Mouse (Mus musculus) kidney, postnatal 4 days (tissue): Measurements from ENCODE around the gene Usp29.
"Not testable (repeated sequence)": the region's sequence is repeated elsewhere in the genome, so short reads cannot be mapped to it uniquely, and the experiment has no call there.

ENCODE experiments used
- DNase-seq, 2 experiments: peaks; one replicate each; pipeline ENCODE4 v3.0.0; 2021; ENCODE audit warnings: mixed read lengths in 2 of 2

Usp29 gene

DNA sequence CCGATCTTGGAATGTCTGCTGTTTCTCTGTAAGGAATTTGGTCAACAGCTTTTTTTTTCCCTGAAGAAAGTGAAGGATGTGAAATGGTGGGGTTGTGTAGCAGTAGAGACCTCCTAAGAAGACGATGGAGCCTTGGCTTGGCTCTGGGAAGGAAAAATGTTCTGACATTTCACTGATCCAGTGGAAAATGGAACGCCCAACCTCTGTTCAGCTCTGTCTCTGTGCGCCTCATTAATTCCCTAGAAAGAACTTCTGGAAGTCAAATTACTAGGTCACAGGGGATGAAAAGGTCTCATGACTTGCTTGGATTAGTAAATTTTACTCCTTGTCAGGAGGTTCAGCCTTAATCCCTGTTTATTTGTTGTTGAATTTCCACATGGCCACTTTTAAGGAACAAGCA, 92.3 kb downstream of the Usp29 start:
- DNase-seq: peak in 1 of 2 experiments; percentile 30

DNA sequence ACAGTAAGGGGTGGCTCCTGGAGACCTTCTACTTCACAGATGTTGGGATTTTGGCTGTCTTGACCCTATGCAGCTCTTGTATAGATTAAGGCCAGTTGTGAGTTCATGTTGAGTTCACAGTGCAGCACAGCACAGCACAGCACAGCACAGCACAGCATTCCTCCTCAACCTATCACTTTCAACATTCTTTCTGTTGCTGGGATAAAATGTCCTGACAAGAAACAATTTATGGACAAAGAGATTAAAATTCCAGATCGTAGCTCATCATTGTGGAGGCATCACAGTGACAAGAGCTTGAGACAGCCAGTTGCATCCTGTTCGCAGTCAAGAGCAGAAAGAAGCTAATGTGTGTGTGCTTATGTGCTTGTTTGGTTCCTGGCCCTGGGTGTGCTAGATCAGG, 93.3 kb downstream of the Usp29 start:
- DNase-seq: no peak

DNA sequence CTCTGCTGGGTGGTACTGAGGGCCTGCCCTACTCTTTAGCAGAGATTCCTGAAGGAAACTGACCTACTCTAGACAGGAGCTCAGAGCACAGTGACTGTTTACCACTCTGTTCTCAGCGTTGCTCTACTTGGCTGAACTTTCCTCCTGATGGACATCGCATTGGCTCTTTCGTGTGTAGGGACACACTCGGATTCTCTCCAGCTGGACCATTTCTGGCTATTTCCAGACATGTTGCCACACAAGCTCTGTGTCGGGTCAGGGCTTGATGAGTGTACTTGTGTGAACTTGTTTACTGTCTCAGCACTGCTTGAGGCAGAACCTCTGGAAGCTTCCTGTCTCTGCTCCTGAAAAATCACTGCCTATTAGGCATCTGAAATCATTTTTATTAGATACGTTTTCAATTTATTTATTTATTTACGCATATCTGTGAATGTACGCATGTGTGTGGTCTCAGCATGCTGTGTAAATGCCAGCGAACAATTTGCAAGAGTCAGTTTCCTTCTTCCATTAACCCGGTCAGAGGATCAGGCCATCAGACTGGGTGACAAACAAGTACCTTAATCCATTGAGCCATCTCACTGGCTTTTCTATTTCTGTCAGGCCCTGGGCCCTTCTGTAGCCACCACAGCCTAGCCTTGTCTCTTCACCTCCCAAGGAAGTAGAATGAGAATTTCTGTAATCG, 95.7 kb downstream of the Usp29 start:
- DNase-seq: peak; percentile 35 to 66

DNA sequence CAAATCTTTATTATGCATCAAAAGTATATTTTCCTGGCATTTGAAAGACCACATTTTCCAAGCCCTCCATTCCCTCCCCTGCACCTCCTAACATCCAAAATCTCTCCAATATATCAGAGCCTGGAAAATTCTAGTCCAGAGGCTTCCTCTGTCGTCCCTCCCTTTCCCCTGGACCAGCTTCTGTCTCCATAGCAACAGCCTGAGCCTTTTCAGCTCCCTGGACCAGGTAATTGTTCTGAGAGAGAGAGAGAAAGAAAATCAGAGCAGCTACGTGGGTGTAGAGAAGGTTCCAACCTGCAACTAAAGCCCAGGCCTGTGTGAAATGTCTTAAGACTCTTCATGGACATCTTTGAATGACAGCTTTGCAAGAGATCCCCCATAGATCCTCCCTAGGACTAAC, 98.8 kb downstream of the Usp29 start:
- DNase-seq: no peak

DNA sequence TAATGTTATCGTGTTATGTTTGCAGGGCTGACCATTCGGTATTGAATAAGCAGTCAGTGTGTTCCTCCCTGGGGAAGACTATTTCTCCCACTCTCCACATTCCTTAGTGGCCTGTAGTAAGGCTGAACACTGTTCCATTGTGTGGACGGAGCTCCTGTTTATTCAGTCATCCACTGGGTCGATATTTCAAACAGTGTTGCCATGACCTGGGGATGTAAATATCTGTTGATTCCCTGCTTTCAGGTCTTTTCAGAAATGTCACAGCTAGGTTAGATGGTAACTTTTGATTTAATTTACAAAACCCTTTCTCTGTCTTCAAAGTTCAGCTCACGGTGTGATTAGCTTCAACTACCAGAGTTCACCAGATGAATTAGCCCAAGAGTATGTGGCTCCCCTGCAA, 104.6 kb downstream of the Usp29 start:
- DNase-seq: no peak

DNA sequence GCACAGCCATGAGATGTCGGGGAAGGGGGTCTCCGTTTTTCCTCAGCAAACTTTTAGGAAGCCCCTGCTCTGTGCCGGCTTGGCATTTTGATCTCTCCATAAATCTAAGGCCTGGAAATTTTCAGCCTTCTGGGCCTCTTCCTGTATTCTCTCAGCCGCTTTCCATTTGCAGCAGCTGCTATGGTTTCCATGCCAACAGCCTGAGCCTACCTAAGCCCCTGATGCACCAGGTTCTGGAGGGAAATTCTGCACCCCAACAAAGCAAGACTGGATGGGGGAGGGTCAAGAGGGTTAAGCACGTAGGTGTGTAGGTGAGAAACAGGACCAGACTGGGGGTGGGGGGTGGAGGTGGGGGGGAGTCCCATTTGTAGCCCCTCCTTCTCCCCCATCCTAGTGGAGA, 105.0 kb downstream of the Usp29 start:
- DNase-seq: no peak

DNA sequence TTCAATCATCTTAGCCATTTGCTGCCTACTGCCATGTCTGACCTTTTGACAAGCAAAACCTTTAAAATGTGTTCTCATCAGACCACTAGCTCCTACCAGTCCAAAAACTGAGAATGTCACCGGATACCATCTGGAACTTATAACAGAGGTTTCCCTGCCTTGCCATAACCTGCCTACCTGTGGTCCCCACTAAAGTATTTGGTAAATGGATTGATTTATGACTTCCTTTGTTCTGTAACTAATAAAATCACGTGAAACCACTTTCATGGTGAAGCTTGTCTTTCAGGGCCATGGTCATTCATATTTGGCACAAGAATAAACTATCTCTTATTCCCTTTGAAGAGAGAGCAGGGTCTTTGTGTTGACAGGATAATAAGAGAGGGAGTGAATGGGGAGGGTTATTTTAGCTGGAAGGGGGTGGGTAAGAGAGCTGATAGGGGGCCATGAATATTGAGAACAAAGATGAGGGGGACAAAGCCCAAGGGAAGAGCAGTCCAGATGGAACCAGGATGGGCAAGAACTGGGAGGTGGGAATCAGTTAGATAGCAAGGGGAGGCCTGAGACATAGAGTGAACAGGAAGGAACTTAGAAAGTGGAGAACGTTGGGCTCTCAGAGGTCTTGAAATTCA, 107.0 kb downstream of the Usp29 start:
- DNase-seq: no peak

DNA sequence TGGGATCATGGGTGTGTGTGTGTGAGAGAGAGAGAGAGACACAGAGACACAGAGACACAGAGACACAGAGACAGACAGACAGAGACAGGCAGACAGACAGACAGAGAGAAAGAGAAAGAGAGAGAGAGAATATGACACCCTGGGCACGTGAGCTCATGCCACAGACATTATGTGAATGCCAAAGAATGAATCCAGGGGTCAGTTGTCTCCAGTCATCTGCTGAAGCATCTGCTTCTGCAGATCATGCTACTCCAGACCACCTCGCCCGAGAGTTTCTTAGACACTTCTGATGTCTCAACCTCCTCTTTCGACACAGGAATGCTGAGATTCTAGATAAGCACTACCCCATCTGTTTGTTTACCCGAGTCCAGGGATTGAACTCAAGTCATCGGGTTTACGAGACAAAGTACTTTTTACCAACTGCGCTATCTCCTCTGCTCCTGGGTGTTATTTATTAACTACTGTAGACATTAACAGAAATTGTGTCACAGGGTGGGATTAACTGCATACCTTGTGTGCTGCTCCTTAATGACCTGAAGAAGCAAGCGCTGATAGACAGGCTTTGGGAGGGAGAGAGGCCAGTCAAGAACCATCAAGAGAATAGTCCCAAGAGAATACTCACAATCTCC, 107.7 kb downstream of the Usp29 start:
- no peak for DNase-seq

DNA sequence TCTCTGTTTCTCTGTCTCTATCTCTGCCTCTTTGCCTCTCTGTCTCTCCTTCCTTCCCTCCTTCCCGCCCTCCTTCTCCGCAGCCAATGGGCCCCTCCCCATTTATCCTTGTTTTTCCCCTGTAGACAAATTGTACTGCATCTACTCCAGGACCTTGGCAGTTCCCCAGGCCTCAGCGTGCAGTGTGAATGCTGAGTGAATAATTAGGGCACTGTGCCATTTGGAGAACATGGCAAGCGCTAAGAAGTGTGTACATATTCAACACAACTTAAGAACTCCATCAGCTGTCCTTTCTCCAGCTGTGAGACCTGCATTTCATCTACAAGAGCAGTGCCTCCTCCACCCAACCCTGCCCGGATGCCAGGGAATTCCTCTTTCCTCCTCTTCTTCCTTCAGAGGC, 110.5 kb downstream of the Usp29 start:
- peak; percentile 19 to 37 for DNase-seq

DNA sequence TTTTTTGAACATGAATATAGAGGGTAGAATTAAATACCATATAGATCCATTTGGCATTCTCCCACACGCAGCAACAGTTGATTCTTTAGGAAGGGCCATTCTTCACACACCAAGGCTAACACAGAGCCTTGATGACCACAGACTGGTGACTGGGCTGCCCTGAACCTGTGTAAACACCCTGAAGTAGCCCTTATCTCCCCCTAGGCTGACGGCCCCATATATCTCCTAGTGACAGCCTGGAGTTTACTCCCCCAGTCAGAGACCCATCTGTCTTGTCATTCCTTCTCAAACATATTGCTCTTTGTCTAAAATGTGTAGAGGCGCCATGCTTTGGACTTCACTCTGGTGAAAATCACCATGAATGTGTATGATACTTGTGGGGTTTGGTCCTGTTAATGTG, 119.1 kb downstream of the Usp29 start:
- DNase-seq: no peak

DNA sequence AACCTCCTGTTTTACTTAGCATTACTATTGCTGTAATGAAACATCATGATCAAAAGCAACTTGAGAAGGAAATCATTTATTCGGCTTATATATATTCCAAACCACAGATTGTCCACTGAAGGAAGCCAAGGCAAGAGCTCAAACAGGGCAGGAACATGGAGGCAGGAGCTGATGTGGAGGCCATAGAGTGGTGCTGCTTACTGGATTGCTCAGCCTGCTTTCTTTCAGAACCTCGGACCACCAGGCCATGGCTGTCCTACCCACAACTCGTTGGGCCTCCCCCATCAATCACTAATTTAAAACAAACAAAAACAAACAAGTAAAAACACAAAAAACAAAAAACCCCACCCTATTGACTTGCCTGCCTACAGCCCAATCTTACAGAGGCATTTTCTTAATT, 119.9 kb downstream of the Usp29 start:
- DNase-seq: no peak

DNA sequence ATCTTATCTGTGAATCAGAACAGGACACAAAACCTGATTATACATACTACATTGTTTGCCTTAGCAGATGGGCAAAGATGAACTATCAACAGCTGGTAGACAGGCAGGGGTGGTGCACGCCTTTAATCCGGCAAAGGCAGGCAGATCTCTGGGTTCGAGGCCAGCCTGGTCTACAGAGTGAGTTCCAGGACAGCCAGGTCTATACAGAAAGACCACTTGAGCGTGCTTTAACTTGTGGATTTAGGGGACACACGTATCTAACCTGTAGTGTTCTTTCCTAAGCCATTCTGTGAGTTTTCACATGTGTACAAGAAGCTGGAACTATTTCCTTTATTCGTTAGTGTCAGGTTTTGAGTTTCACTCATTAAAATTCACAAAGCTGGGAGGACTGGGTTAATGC, 120.9 kb downstream of the Usp29 start:
- no peak for DNase-seq

DNA sequence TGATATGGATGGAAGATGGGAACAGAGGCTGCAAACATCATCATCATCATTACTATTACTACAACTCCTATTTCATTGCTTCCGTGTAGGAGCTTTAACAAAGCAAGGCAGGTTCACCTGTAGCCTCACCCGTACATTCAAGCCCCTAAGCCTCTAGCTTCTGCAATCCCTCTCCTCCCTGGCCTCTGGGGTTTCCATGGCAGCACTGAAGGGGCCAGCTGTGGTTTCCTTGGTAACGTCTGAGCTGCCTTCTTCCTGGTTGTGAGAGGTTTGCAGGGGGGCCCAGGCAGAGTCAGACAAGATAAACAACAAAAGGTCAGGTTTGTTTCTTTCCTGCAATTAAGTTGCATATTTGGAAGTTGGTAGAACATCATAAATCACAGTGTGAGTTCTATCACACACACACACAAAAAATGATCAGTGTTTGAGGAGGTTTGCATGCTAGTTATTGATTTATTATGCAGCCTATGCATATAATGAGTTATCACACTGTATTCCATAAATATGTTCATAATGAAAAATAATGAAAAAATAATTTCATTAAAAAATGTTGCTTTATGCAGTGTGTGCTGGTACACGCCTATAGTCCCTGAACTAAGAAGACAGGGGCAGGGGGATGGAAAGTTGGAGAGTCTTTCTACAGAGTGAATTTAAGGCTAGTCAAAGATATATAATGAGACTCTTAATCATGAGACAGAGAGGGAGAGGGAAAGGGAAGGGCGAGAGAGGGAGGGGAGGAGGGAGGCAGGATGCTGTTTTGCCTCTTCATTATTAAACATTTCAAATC, 121.5 kb downstream of the Usp29 start:
- peak; percentile 52 to 53 for DNase-seq

DNA sequence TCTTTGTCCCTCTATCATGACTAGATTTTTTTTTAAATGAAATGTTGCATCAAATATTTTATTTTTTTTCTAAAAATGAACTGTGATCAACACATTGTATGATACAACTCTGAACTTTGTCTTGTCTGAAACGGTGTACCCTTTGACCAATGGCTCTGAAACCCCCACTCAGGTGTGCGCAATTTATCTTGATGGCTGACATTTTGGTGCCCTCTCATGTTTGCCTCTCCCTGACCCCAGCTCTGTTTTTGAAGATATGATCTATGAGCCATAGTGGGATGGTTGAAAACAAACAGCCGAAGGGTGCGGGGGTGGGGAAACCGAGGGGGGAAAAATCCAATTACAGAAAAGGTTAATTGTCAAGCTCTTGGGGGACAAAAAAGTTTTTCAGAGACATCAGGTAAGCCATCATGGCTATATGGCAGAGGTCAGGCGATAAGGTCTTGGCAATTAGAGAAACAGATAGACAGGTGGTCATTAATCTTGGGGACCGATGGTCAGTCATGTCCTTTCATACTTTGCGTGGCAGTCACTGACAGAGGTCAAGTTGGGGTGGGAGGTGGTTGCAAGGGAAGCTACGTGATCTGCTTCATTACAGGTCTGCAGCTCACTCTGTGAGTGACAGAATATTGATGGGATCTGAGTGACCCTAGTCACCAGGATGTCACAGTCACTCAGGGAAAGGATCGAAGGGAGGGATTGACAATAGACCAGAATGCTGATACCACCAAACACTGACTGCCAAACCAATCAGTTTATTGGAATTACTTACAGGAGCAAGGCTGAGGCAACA, 125.4 kb downstream of the Usp29 start:
- DNase-seq: no peak

DNA sequence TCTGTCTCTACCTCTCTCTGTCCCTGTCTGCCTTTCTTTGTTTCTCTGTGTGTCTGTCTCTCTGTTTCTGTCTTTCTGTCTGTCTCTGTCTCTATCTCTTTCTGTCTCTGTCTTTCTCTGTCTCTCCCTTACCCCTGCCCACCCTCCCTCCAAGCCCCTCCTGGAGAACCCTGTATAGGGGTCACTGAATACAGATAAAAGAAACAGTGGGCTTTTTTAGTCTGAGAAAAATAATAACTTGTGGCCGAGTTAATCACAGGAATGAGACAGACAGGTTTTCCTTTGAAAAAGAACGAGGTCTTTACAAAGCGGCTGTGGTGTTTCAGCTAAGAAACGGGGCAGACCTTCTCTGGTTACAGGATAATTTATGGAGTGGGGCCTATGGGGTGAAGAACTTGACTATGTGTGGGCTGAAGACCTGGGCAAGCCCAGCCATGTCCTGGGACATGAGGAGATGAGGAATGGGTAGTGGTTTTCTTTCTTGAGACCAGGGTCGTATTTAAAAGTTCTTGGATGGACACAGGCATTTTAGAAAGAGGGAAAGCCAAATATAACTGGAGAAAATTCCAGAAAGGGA, 128.4 kb downstream of the Usp29 start:
- peak; percentile 11 to 31 for DNase-seq

DNA sequence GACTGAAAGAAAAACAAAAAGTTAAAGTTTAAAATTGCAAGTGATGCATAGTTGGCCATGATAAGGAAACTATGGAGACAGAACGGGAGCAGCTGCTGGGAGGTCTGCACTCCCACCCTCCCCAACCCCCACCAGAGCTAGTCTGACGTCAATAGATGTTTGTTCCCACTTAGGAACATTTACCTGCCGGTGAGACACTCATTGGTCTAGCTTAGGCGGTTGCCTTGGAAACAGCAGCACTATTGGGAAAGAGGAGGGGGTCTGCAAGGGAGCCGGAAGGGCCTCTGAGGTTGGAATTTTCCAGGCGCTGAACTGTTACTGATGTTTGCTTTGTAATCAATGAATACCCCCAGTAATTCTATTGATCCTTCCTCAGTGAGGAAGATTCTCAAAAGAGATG, 130.3 kb downstream of the Usp29 start:
- no peak for DNase-seq

DNA sequence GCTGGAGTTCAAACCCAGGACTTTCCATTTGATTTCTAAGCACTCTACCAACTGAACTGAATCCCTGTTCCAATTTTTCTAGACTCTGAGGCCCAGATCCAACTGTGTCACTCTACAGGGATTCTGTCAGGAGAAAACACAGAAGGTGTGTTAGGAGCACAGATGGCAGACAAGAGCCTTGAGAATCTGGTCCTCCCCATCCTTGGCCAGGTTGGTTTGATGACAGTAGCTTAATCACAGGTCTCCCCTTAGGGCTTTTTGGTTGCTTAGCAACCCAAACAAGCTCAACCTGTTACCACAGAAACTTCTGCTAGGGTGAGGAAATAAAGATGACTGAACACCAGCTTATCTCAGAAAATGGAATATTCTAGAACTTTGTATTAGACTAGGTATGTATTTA, 136.0 kb downstream of the Usp29 start:
- DNase-seq: no peak

DNA sequence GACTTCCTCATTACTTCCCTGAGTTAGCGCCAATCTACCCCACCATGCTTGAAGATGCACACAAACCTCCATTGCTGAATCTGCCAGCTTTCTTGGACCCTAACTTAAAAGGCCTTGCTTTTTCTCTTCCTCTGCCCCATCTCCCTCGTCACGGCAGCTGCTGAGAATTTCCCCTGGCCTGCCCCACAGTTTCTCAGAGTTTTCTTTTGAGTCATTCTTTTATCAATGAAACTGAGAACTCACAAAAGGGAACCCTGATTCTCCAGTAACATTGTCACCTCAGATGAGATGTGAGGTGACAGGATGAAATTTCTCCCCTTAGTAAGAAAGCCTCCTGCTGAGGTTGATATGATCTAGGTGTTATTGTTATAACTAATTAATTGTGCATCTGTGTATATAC, 138.5 kb downstream of the Usp29 start:
- no peak for DNase-seq

DNA sequence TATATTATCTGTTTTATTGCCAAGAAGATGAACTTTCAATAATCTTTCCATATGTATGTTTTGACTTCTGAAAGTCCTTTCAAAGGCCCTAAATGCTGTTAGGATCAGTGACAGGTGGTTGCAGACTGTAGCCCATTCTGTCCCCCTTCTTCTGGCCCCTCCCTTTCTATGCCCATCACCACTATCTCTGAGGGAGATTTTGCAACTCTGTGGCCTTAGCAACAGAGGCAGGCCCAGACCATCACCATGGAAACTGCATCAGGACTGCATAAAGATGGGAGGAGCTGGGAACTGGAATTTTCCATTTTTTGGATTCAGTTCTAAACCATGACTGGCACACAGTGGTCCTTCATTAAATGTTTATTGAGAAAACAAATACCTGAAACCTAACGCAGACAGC, 139.2 kb downstream of the Usp29 start:
- no peak for DNase-seq

DNA sequence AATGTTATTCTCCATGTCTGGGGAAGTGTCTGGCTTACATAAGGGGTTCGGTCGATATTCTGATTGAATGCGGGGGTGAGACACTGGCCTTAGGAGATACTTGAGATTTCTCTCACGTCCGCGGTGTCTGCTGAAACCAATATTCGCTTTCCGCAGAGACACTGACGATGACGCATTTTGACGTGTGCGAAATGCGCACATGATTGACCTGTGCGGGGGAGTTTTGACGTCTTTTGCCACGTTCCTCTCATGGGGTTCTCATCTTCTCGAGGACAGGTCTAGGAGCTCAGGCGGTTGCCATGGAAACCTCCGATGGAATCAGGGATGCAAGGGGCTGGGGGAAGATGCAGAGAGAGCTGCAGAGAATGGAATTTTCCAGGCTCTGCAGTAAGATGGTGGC, 144.1 kb downstream of the Usp29 start:
- DNase-seq: no peak

DNA sequence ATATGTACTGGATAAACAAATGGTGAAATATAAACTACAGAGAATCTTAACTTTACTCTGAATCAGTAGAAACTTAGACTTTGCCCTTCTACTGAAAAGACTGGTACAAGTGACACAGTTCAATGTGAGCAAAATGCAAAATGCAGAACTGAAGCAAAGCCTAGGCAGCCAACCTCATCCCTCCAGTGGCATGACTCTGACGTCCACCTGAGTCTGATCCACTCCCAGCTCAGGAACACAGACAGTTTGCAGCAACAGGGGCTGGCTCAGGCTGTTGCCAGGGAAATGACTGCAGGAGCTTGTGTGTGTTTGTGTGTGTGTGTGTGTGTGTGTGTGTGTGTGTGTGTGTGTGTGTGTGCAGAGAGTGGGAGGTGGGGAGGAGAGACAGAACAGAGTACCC, 147.8 kb downstream of the Usp29 start:
- peak; percentile 6 to 24 for DNase-seq

DNA sequence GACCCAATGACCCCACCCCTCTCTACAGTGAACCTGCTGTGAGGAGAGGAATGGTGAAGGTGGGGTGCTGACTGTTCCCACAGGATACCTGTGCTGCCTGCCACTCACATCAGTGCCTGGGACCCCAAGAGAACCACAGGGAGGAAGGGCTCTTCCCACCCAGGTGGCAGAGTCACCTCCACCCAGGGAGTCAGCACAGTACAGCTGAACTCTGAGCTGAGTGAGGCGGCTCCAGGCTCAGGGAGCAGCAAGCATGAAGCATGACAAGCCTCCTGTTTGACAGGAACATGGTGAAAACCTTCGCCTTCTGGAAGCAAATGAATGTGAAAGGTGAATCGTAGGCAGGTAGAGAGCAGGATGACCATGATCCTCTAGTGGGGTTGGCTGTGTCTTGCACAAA, 148.5 kb downstream of the Usp29 start:
- DNase-seq: not testable (repeated sequence)
